Mouse (Mus musculus): Measurements from ENCODE around the gene Gm21988.

Gene Gm21988

GRCm38 (mm10) chr11:70215301-70215700, 24.3 kb downstream of the Gm21988 start:
- DNase-seq, result peak; percentile 48 to 54

- peak in 1 of 2 experiments; percentile 52 for DNase-seq
Observed at GRCm38 (mm10) chr11:70214856-70215209, 24.8 kb downstream of the Gm21988 start.

DNA sequence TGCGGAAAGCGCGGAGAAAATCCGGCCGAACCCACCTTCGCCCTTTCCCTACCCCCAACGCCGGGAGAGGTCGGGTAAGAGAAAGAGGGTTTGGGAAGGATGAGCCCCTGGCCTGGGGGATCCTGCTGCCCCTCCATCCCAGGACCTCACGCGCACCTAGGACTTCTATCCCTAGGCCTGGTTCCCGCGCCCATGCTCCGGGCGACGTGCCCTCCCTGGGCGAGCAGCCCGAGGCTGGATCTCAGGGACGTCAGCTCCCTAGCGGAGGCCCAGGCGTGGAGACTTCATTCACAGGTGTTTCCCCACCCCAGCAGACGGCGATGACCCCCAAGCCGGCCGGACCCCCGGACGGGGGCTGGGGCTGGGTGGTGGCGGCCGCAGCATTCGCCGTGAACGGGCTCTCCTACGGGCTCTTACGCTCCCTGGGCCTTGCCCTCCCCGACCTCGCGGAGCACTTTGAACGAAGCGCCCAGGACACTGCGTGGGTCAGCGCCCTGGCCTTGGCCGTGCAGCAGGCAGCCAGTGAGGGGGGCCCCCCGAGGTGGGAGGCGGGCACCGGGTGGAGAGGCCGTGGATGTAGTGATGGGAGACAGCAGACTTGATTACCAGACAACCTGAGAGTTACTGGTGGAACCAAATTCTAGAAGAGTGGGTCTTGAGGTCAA, 25.3 kb downstream of the Gm21988 start:
- DNase-seq, result peak; percentile 68 to 71

- peak in 1 of 2 experiments; percentile 68 for DNase-seq
Observed at GRCm38 (mm10) chr11:70213736-70214135, 25.9 kb downstream of the Gm21988 start.

GRCm38 (mm10) chr11:70212896-70213295, 26.7 kb downstream of the Gm21988 start:
- peak; percentile 87 to 88 for DNase-seq

DNA sequence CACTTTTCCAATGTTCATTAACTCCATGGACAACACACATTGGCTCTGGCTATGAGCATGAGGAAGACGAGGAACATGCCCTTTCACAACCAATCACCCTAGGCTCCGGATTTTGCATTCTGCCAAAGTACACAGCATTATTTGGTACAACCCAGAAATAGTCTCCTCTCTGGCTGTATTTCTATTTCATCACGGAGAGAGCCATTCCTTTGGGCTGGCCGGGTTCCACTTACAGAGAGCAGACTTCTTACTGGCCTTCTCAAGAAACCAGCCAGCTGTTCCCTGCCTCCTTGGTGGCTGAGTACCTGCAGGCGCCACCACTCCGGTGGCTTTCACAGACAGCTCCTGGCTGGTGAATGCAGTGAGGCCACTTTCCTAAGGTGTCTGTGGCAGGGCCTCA, 27.2 kb downstream of the Gm21988 start, which contains the start of gene Slc16a11:
Gene Slc16a11, plus strand, starts transcription at position 330 of the 400 bp plus-strand sequence.
- DNase-seq, result peak; percentile 20 to 46

DNA sequence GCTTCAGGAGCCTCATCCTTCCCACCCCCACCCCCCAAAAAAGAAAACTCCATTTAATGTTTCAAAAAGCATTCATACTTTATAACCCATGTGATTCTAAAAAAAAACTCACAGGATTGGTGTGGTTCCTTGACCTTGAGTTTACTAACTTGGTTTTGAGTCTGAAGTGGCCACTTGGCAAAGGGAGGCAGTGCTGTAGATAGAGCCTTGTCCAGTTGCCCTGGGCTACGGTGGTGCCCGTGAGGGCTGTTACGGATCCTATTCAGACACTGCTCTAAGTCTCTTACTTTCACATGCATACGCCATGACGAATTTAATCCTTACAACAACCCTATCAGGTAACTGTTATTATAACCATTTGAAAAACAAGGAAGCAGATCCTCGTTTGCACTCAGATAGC, 27.7 kb downstream of the Gm21988 start:
- DNase-seq, result no peak

DNA sequence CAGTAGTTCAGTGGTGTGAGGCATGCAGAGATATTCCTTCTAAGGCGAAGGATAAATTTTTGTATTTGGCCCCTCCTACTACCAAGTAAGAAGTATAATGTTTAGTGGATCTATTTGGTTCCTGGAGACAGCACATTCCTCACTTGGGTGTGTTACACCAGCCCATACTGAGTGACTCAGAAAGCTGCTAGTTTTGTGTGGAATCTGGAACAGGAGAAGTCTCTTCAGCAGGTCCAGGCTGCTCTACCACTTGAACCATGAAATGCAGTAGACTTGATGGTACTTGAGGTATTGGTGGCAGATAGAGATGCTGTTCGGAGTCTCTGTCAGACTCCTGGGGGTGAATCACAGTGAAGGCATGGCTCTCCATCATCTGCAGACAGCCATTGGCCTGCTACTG, 28.9 kb downstream of the Gm21988 start:
- DNase-seq, result no peak

- no peak for DNase-seq
Observed at GRCm38 (mm10) chr11:70208778-70209388, 30.7 kb downstream of the Gm21988 start.

DNA sequence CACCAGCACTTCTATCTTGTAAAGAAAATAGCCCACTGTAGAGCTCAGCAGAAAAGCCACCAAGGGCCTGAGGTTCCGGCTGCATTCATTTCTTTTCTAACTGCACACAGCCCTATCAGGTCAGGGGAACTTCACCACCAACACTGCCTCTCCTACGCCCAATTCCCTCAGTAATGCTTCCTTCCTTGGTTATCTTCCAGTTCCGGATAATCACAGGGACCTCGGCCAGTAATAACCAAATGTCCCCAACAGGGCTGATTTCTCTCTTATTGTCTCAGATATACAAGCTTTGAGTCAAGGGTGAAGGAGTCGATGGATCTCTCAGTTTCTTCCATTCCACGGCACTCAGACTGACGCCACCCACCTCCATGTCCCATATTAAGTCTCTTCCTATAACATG, 32.3 kb downstream of the Gm21988 start:
- DNase-seq, result no peak

- DNase-seq, result no peak
Observed at GRCm38 (mm10) chr11:70206801-70207200, 32.8 kb downstream of the Gm21988 start.

DNA sequence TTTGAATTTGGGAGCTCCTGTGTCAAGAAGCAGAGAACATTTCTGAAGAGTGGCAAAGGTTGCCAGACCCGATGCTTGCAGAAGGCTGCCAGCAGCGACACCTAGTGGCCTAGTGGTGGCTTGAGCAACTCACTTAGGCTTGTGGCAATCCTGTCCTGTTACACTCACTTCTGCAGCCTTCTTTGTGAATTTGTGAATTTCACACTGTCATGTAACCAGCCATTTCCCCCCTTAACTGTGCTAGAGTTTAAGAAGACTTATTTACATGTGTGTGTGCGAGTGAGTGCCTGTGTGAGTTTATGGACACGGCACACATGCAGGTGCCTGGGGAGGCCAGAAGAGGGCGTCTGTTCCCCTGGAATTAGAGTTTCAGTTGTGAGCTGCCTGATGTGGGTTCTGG, 37.9 kb downstream of the Gm21988 start:
- peak; percentile 94 to 96 for DNase-seq

DNA sequence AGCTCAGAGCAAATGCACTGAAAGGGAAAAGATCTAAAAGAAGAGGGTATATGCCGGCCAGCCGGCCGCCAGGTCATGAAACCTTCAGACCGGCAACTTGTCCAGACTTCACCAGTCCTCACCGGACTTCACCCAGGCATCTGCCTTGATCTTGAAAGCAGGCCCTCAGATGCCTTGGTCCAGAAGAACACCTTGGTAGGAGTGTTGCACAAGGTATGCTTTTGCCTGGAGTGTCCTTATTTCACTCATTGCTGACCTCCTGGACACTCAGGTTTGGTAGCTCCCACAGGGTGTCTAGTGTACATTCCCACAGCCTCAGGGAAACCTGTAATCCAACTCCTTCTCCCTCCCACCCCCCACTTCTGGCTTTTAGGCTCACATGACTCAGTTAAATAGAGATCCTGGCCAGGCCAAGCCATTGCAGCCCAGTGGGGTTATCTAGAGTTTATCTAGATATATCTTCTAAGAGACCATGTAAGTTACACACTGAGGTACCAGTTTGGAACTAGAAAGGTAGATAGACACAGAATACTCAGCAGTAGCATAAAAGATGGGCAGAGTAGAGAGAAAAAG, 39.5 kb downstream of the Gm21988 start:
- DNase-seq, result no peak

- DNase-seq, result no peak
Observed at GRCm38 (mm10) chr11:70199107-70199506, 40.5 kb downstream of the Gm21988 start.

GRCm38 (mm10) chr11:70198332-70198731, 41.3 kb downstream of the Gm21988 start:
- no peak for DNase-seq

DNA sequence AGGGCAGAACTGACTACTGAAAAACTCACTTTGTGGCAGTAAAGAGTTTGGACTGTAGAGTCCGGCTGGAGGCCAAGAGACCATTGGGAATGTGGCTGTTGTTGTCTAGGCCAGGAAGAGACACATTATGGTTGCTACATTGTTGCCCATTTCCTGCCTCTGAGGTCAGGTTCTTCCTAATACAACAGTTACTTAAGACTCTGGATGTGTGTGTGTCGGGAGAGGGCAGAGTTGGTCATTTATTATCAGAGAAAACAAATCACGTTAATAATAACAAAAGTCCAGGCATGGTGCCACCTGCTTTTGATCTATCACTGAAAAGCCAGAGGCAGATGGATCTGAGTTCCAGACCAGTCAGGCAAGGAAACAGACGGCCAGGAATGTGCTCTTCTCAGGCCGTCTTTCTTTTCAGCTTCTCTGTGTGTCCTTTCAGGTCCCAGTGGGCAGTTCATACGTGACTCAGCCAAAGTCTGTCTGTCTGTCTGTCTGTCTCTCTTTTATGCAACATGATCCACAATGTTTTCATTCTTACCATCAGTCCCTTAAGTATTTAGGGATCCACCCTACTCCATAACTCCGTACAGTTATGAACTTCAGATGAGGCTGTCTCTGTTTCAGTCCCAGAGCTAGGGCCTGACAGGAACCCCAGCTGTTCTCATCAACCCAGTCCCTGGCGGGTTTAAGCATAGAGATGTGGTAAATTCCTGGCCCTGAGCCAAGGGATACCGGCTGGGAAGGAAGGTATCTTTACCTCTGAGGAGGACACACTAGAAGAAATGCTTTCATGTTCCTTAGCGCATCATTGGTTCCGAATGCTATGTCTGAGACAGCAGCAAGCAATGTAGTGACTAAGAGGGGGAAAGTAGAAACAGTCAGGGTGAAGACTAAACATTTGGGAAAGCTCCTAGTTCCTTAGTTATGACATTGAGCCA, 46.0 kb downstream of the Gm21988 start:
- DNase-seq, result no peak

DNA sequence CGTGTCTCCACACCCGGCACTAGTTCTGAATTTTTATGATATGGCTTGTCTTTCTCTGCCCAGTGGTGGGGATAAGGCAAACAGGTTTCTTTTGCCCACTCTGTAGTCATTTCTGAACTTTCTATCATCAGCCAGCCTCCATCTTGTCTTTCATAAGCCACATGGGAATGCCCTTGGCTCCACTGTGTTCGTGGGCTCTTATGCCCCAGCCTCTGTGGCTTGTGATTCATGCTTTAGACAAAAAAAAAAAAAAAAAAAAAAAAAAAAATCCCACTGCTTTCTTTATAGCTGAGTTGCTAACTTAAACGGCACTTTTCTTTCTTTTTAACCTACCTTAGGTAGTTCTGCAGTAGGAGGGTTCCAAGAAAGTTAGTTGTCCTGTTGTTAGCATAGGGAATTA, 47.5 kb downstream of the Gm21988 start:
- no peak for DNase-seq

- no peak for DNase-seq
Observed at GRCm38 (mm10) chr11:70191188-70191587, 48.4 kb downstream of the Gm21988 start.

DNA sequence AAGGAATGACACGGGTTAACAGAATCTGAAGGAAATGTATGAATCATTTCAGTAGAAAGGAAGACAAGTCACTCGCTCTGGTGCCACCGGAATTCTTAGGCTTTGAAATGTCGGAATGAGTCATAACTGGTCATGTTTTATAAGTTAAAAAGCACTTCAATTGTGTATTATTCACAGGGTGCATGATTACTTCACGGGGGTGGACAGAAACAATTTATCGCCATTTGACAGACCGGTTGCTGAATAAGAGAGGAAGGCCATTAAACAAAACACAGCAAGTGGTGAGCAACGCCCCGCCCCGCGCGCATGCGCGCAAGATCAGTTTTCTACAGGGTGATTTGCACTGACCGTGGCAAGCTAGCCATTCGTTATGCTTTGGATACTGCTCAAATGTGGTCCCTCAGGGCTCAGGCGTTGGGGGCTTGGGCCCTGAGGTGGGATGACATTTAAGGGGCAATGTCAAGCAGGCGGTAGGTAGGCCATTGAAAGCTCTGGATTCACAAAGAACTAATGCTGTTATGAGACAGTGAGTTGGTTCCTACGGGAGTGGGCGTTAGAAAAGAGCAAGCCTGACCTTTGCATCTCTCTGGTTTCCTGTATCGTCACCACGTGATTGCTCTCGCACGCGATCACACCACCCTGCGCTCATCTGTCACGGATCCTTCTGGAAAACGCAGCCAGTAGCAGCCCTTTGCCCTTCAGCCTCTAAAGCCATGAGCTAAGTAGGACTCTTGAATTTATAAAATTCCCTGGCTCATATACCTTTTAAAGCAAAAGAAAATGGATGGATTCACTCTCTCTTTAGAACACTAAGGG, 50.1 kb downstream of the Gm21988 start:
- DNase-seq, result no peak

Data from cerebellum, postnatal 10 days (tissue).